Mouse (Mus musculus) heart, embryonic 12.5 days (tissue): Measurements from ENCODE around the gene Krt6a. TPM values are rescaled to one million over a fixed set of nuclear protein-coding genes. Genes with fewer than 3 reads are reported as not detected.
"Not testable (repeated sequence)": the region's sequence is repeated elsewhere in the genome, so short reads cannot be mapped to it uniquely, and the experiment has no call there.

Source experiments
- ATAC-seq: fragments of 200-750 bp; cut with Nextera tagmentation; 2 replicates; pipeline ENCODE4 v1.8.0; 2017; ENCODE audit warnings: moderate TSS enrichment, moderate library complexity; ENCODE audit not compliant: insufficient number of reproducible peaks, low FRiP score
- H3K27ac ChIP-seq: fragments of 300-500 bp; sonication (generic); 2 replicates; pipeline ENCODE4 v1.5.1; 2016; ENCODE audit warnings: mild to moderate bottlenecking, moderate library complexity; ENCODE audit not compliant: poor library complexity, severe bottlenecking
- H3K27me3 ChIP-seq: fragments of 300-500 bp; sonication (generic); replicated peaks from 2 replicates; pipeline ENCODE4 v1.6.1; 2016; ENCODE audit warnings: mild to moderate bottlenecking, moderate library complexity
- H3K36me3 ChIP-seq: fragments of 300-500 bp; sonication (generic); 2 replicates; pipeline ENCODE4 v1.6.1; 2016; ENCODE audit warnings: mild to moderate bottlenecking, moderate library complexity
- H3K4me1 ChIP-seq: fragments of 300-500 bp; sonication (generic); replicated peaks from 2 replicates; pipeline ENCODE4 v1.6.1; 2016; ENCODE audit warnings: mild to moderate bottlenecking
- H3K4me2 ChIP-seq: fragments of 300-500 bp; sonication (generic); 2 replicates; pipeline ENCODE4 v1.6.1; 2016; ENCODE audit warnings: mild to moderate bottlenecking, moderate library complexity
- H3K4me3 ChIP-seq: fragments of 300-500 bp; sonication (generic); 2 replicates; pipeline ENCODE4 v1.5.1; 2016; ENCODE audit warnings: mild to moderate bottlenecking
- H3K9ac ChIP-seq: fragments of 300-500 bp; sonication (generic); 2 replicates; pipeline ENCODE4 v1.6.1; 2016; ENCODE audit warnings: mild to moderate bottlenecking, moderate library complexity
- H3K9me3 ChIP-seq: fragments of 300-500 bp; sonication (generic); replicated peaks from 2 replicates; pipeline ENCODE4 v1.6.1; 2016; ENCODE audit warnings: mild to moderate bottlenecking, moderate library complexity
- WGBS: fragments of 180-500 bp; shearing (Covaris S2); methylation state at CpG from one replicate; pipeline ENCODE4 v1.1.7; 2016; 5-methylcytosine and 5-hydroxymethylcytosine counted together
- polyA plus RNA-seq: library from polyadenylated mRNA; unstranded; fragments of >200 nt; fragmentation: Nextera tagmentation; extraction: Ambion mirVana; gene quantifications from 2 replicates; pipeline ENCODE4 v1.2.1, GENCODE M21; 2016

Gene Krt6a
- polyA plus RNA-seq, 1 experiment from 2014 or later = not detected

GRCm38 (mm10) chr15:101702380-101702779 is 8.3 kb upstream of the Krt6a start:
- H3K4me1 ChIP-seq = no peaks in the 10 kb centered on the region
- no peak for ATAC-seq
- H3K27me3 ChIP-seq = peaks cover 5% of the 10 kb centered on the region; the same call in 1 of the 2 replicates
- no peak overlapping the region for H3K4me2 ChIP-seq
- 44% methylated on average over 2 of the region's 2 CpGs for WGBS
- H3K9me3 ChIP-seq = no peaks in the 10 kb centered on the region
- no peak overlapping the region for H3K9ac ChIP-seq
- no peak overlapping the region for H3K4me3 ChIP-seq
- H3K36me3 ChIP-seq = no peaks in the 10 kb centered on the region
- H3K27ac ChIP-seq = no peak overlapping the region

GRCm38 (mm10) chr15:101699866-101700265 is 5.8 kb upstream of the Krt6a start:
- Histone ChIP-seq H3K36me3 (no peaks in the 10 kb centered on the region), H3K4me3 (no peak overlapping the region), H3K27ac (no peak overlapping the region), H3K4me1 (no peaks in the 10 kb centered on the region), H3K9ac (no peak overlapping the region), H3K9me3 (no peaks in the 10 kb centered on the region), H3K4me2 (no peak overlapping the region), H3K27me3 (peaks cover 11% of the 10 kb centered on the region)
- no peak for ATAC-seq
- WGBS = 63% methylated on average over 8 of the region's 8 CpGs

- Histone ChIP-seq H3K27me3 (peaks cover 17% of the 10 kb centered on the region), H3K9me3 (no peaks in the 10 kb centered on the region), H3K4me3 (no peak overlapping the region), H3K36me3 (no peaks in the 10 kb centered on the region), H3K9ac (no peak overlapping the region), H3K27ac (no peak overlapping the region), H3K4me1 (no peaks in the 10 kb centered on the region), H3K4me2 (no peak overlapping the region)
- 39% methylated on average over 3 of the region's 3 CpGs for WGBS
- ATAC-seq = no peak
Observed at GRCm38 (mm10) chr15:101699192-101699591, 5.1 kb upstream of the Krt6a start.

- peaks cover 17% of the 10 kb centered on the region for H3K27me3 ChIP-seq
- ATAC-seq = no peak
- 67% methylated on average over 8 of the region's 8 CpGs for WGBS
- H3K36me3 ChIP-seq = no peaks in the 10 kb centered on the region
- no peak overlapping the region for H3K4me3 ChIP-seq
- H3K4me1 ChIP-seq = no peaks in the 10 kb centered on the region
- no peaks in the 10 kb centered on the region for H3K9me3 ChIP-seq
- H3K4me2 ChIP-seq = no peak overlapping the region
- H3K27ac ChIP-seq = no peak overlapping the region
- H3K9ac ChIP-seq = no peak overlapping the region
Observed at GRCm38 (mm10) chr15:101697326-101698188, 3.5 kb upstream of the Krt6a start.

- not testable (repeated sequence) for H3K27ac ChIP-seq, H3K9me3 ChIP-seq, ATAC-seq, H3K27me3 ChIP-seq, H3K9ac ChIP-seq, H3K4me2 ChIP-seq, H3K4me3 ChIP-seq, H3K4me1 ChIP-seq, H3K36me3 ChIP-seq
- WGBS = 74% methylated on average over 5 of the region's 5 CpGs
Observed at GRCm38 (mm10) chr15:101690460-101690859, 3.6 kb downstream of the Krt6a start.

GRCm38 (mm10) chr15:101688161-101688560 is 5.9 kb downstream of the Krt6a start:
- H3K27ac ChIP-seq = no peak overlapping the region
- no peaks in the 10 kb centered on the region for H3K36me3 ChIP-seq
- no peaks in the 10 kb centered on the region for H3K27me3 ChIP-seq
- no peak overlapping the region for H3K4me2 ChIP-seq
- ATAC-seq = no peak
- no peak overlapping the region for H3K9ac ChIP-seq
- no peak overlapping the region for H3K4me3 ChIP-seq
- H3K9me3 ChIP-seq = no peaks in the 10 kb centered on the region
- 47% methylated on average over 2 of the region's 2 CpGs for WGBS
- no peaks in the 10 kb centered on the region for H3K4me1 ChIP-seq

GRCm38 (mm10) chr15:101680187-101680586 is 13.9 kb downstream of the Krt6a start, which contains the start of gene Krt6b:
Gene Krt6b, minus strand, starts transcription at chr15:101680287.
- Histone ChIP-seq H3K4me3 (no peak within 1 kb of the TSS), H3K36me3 (no peaks in the 10 kb centered on the region), H3K9ac (no peak within 1 kb of the TSS), H3K4me1 (no peaks in the 10 kb centered on the region), H3K27me3 (no peaks in the 10 kb centered on the region; the same call in 1 of the 2 replicates), H3K9me3 (no peaks in the 10 kb centered on the region), H3K4me2 (no peak within 1 kb of the TSS), H3K27ac (no peak within 1 kb of the TSS)
- WGBS = 84% methylated on average over 2 of the region's 2 CpGs
- ATAC-seq = no peak

- no peak overlapping the region for H3K27ac ChIP-seq
- no peaks in the 10 kb centered on the region for H3K4me1 ChIP-seq
- ATAC-seq = no peak
- H3K4me3 ChIP-seq = no peak overlapping the region
- H3K4me2 ChIP-seq = no peak overlapping the region
- no peak overlapping the region for H3K9ac ChIP-seq
- no peaks in the 10 kb centered on the region for H3K9me3 ChIP-seq
- H3K27me3 ChIP-seq = no peaks in the 10 kb centered on the region
- WGBS = 75% methylated on average over 1 of the region's 1 CpGs
- H3K36me3 ChIP-seq = no peaks in the 10 kb centered on the region
Observed at GRCm38 (mm10) chr15:101675978-101676377, 18.1 kb downstream of the Krt6a start.

GRCm38 (mm10) chr15:101652736-101653265 is 41.3 kb downstream of the Krt6a start:
- no peak overlapping the region for H3K27ac ChIP-seq
- no peak overlapping the region for H3K4me3 ChIP-seq
- WGBS = 85% methylated on average over 5 of the region's 5 CpGs
- no peaks in the 10 kb centered on the region for H3K9me3 ChIP-seq
- no peaks in the 10 kb centered on the region for H3K36me3 ChIP-seq
- H3K9ac ChIP-seq = no peak overlapping the region
- no peaks in the 10 kb centered on the region for H3K4me1 ChIP-seq
- no peak overlapping the region for H3K4me2 ChIP-seq
- ATAC-seq = no peak
- H3K27me3 ChIP-seq = no peaks in the 10 kb centered on the region

- Histone ChIP-seq H3K4me3 (no peak within 1 kb of the TSS), H3K27ac (no peak within 1 kb of the TSS), H3K4me2 (no peak within 1 kb of the TSS), H3K9me3 (no peaks in the 10 kb centered on the region), H3K4me1 (no peaks in the 10 kb centered on the region), H3K27me3 (peaks cover 17% of the 10 kb centered on the region), H3K36me3 (no peaks in the 10 kb centered on the region), H3K9ac (no peak within 1 kb of the TSS)
- WGBS = 66% methylated on average over 3 of the region's 3 CpGs
- no peak for ATAC-seq
Observed at GRCm38 (mm10) chr15:101647280-101647679, 46.8 kb downstream of the Krt6a start, which contains the start of gene Gm5478. Gene Gm5478, minus strand, starts transcription at chr15:101647380.
